Mouse (Mus musculus) G1E (cell line): ENCODE measurements around the gene Homer2. TPM values are rescaled to one million over a fixed set of nuclear protein-coding genes. Genes with fewer than 3 reads are reported as not detected.

Source experiments
- ATAC-seq: 2 replicates; pipeline ENCODE4 v1.8.0; 2016; ENCODE audit warnings: mild to moderate bottlenecking; ENCODE audit not compliant: insufficient number of reproducible peaks, poor library complexity, low FRiP score, severe bottlenecking; ENCODE audit errors: extremely low read depth
- DNase-seq: peaks from one replicate; pipeline ENCODE4 v3.0.0; 2012; ENCODE audit warnings: low spot score
- H3K27me3 ChIP-seq: 2 replicates; pipeline ENCODE4 v1.6.1; 2012; ENCODE audit warnings: mild to moderate bottlenecking, low read length, inconsistent platforms; ENCODE audit not compliant: insufficient read depth
- H3K36me3 ChIP-seq: replicated peaks from 2 replicates; pipeline ENCODE3; 2012; ENCODE audit warnings: mild to moderate bottlenecking, inconsistent platforms
- H3K4me1 ChIP-seq: 2 replicates; pipeline ENCODE4 v1.6.1; 2012; ENCODE audit warnings: low read depth, low read length, inconsistent platforms, mixed read lengths; ENCODE audit not compliant: insufficient read depth
- H3K4me3 ChIP-seq: 2 replicates; pipeline ENCODE4 v1.5.1; 2012; ENCODE audit warnings: low read depth, mild to moderate bottlenecking, inconsistent platforms, low read length, moderate library complexity, mixed read lengths
- H3K9me3 ChIP-seq: replicated peaks from 2 replicates; pipeline ENCODE4 v1.6.1; 2012; ENCODE audit warnings: inconsistent platforms
- CTCF ChIP-seq: IDR thresholded peaks from 2 replicates; pipeline ENCODE4 v1.5.1; 2012; ENCODE audit warnings: low read depth, low read length, inconsistent platforms, mixed read lengths
- GATA1 ChIP-seq: IDR thresholded peaks from 2 replicates; pipeline ENCODE4 v1.6.1; 2012; ENCODE audit warnings: borderline replicate concordance, low read length, inconsistent platforms, mixed read lengths
- GATA2 ChIP-seq: IDR thresholded peaks from 2 replicates; pipeline ENCODE4 v1.6.1; 2012; ENCODE audit warnings: low read depth, low read length, inconsistent platforms, borderline replicate concordance
- POLR2AphosphoS5 ChIP-seq: IDR thresholded peaks from 2 replicates; pipeline ENCODE4 v1.6.1; 2012; ENCODE audit warnings: low read depth, low read length, inconsistent platforms; ENCODE audit not compliant: insufficient replicate concordance
- TAL1 ChIP-seq: conservative IDR thresholded peaks from 2 replicates; pipeline ENCODE4 v1.6.1; 2012; ENCODE audit warnings: low read depth, low read length, inconsistent platforms, mixed read lengths
- polyA plus RNA-seq: library from polyadenylated mRNA; stranded (reverse); fragments of >175 nt; gene quantifications from 2 replicates; pipeline ENCODE4 v1.2.3, GENCODE M21; 2012
- total RNA-seq, 2 experiments: library from RNA; stranded (forward) in 1 of 2; stranded (reverse) in 1 of 2; fragments of 200-1000 nt in 1 of 2; fragments of >200 nt in 1 of 2; fragmentation: Nextera tagmentation in 1 of 2; gene quantifications; 2 replicates each; pipeline ENCODE4 v1.2.3; 2014 to 2017

The Homer2 gene
- total and polyA plus RNA-seq, 3 experiments = 35.9 to 45.9 (median 37.3) TPM

- DNase-seq (no peak), ATAC-seq (no peak)
- no peak for TF ChIP-seq POLR2AphosphoS5
- no peak for TF ChIP-seq TAL1
- TF ChIP-seq GATA2 = no peak
- TF ChIP-seq CTCF = no peak
- no peak for TF ChIP-seq GATA1
- H3K27me3 ChIP-seq = no peaks in the 10 kb centered on the region
- H3K4me3 ChIP-seq = no peak overlapping the region; the same call in 1 of the 2 replicates
- H3K9me3 ChIP-seq = no peaks in the 10 kb centered on the region
- peaks cover 87% of the 10 kb centered on the region for H3K4me1 ChIP-seq
- H3K36me3 ChIP-seq = peaks cover 64% of the 10 kb centered on the region
Observed at GRCm38 (mm10) chr7:81688378-81688777, 18.9 kb downstream of the Homer2 start.

DNA sequence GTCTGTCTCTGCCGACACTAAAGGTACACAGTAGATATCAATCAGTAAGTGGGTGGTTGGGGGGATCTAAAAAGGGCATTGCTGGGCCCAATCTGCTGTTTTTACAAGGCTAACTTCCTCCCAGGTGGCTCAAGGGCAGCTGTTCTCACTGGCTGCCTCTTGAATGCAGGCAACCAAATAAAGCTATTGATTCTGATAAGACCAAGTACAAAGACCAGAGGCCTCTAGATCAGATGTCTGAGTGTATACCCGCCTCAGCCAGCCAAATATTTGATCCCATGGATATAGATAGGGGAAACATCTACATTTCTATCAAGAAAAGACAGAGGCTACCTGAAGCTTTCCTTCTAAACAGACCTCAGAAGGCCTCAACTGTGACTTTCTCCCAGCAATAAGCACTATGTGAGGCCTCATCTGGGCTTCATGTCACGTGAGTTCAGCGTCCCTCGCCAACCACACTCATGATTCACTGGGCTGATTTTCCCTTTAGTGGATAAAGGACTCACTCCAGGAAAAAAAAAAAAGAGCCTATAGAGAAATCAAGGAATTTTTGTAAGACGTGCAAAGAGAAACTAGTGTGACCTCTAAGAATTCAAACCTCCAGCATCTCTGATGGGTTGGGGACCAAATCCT is 19.5 kb downstream of the Homer2 start:
- ATAC-seq = no peak; the same call in 1 of the 2 replicates
- Histone ChIP-seq H3K4me3 (no peak overlapping the region; the same call in 1 of the 2 replicates), H3K27me3 (no peaks in the 10 kb centered on the region), H3K36me3 (peaks cover 63% of the 10 kb centered on the region), H3K9me3 (no peaks in the 10 kb centered on the region), H3K4me1 (peaks cover 85% of the 10 kb centered on the region)
- no peak for DNase-seq
- TF ChIP-seq GATA2 (no peak), GATA1 (no peak), POLR2AphosphoS5 (no peak), TAL1 (no peak), CTCF (no peak)

- Histone ChIP-seq H3K36me3 (peaks cover 80% of the 10 kb centered on the region), H3K4me3 (no peak overlapping the region), H3K4me1 (peaks cover 72% of the 10 kb centered on the region), H3K27me3 (no peaks in the 10 kb centered on the region), H3K9me3 (no peaks in the 10 kb centered on the region)
- no peak for DNase-seq
- TF ChIP-seq CTCF (no peak), GATA2 (no peak), GATA1 (no peak), TAL1 (no peak), POLR2AphosphoS5 (no peak)
- no peak for ATAC-seq
Observed at GRCm38 (mm10) chr7:81685375-81685774, 22.0 kb downstream of the Homer2 start.

DNA sequence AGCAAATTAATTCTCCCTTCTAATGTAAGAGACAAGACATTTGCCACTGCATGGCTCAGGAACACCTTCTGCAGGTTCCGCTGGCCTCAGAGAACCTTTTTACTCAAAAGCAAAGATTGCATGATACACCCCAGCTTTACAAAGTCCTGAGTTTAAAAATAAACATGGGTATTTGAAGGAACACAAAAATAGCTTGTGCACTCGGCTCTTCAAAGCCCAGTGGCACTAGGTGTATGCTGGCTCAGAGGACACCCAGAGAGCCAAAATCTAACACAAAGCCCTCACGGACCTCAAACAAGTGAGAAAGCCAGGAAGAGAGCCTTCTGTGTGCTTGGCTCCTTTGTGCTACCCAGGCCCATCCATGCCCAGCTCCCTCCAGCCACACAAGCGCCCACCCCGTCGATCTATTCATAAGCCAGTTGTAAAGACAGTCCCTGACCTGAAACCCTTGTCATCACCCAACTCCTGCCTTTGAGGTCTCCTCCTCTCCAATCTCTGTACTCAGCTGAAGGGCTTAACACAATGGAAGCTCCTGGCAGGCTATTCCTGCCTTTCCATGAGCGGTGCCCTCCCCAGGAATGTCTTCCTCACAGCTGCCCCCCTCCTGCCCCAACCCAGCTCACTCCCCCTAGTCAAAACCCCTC is 23.4 kb downstream of the Homer2 start:
- Histone ChIP-seq H3K36me3 (peaks cover 80% of the 10 kb centered on the region), H3K9me3 (no peaks in the 10 kb centered on the region), H3K4me3 (no peak overlapping the region), H3K4me1 (peaks cover 60% of the 10 kb centered on the region), H3K27me3 (no peaks in the 10 kb centered on the region)
- ATAC-seq (no peak), DNase-seq (no peak)
- TF ChIP-seq POLR2AphosphoS5 (no peak), CTCF (no peak), TAL1 (no peak), GATA2 (no peak), GATA1 (no peak)

DNA sequence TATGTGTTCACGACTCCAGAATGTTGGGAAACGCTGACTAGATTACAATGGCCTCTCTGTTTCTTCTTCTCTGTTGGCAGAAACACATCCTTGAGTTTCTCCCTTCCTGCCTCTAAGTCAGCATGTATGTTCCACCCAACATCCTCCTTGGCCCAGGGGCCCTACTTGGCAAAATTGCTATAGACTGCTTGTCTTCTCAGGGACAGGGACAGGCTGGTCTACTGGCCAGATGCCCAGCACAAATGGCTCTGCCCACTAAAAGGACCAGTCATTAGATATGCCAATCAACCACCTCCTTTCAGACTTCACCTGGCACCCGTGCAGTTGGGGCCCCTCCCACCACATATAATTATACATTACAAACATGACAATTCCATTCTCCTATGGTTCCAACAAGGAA is 25.9 kb downstream of the Homer2 start:
- H3K27me3 ChIP-seq = no peaks in the 10 kb centered on the region
- no peak for DNase-seq
- ATAC-seq = no peak
- H3K4me3 ChIP-seq = no peak overlapping the region
- TF ChIP-seq CTCF = no peak
- no peak for TF ChIP-seq TAL1
- TF ChIP-seq GATA2 = no peak
- TF ChIP-seq GATA1 = no peak
- TF ChIP-seq POLR2AphosphoS5 = no peak
- H3K36me3 ChIP-seq = peaks cover 72% of the 10 kb centered on the region
- H3K4me1 ChIP-seq = peaks cover 37% of the 10 kb centered on the region
- H3K9me3 ChIP-seq = no peaks in the 10 kb centered on the region

GRCm38 (mm10) chr7:81673359-81674013 is 33.8 kb downstream of the Homer2 start:
- ATAC-seq (no peak), DNase-seq (no peak)
- TF ChIP-seq TAL1 (no peak), CTCF (no peak), GATA1 (no peak), GATA2 (no peak), POLR2AphosphoS5 (no peak)
- Histone ChIP-seq H3K9me3 (no peaks in the 10 kb centered on the region), H3K4me1 (peaks cover 6% of the 10 kb centered on the region; the same call in 1 of the 2 replicates), H3K36me3 (peaks cover 50% of the 10 kb centered on the region), H3K27me3 (no peaks in the 10 kb centered on the region), H3K4me3 (no peak overlapping the region)
